Mouse (Mus musculus): ENCODE results near the gene Gcfc2.

DNA sequence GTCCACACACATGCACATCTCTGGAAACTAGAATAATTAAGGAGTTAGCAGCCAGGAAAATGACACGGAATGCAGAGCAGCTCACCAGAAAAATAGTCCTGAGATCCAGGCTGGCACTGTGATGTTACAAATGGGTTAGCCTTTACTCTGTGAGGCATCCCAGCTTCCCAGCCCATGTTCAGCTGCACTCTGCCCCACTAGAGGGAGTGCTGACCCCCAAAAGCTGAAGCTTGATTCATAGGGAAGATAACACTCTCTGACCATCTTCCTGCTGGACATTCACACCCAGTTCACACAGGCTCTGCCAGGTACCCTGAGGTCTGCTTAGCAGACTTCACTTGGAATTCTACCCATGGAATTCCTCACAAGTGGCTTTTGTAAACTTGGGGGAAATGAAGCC is 36.8 kb downstream of the Gcfc2 start:
- TF ChIP-seq POLR2A (IDR thresholded peaks at IDR 0.05; ENCODE audit: extremely low read depth, insufficient read depth, low read length) (no peak), CTCF (IDR thresholded peaks at IDR 0.05; ENCODE audit: low read depth, low read length) (no peak)

All from liver, adult 2 months (tissue).